15 mouse cellular contexts compared by ENCODE assay signal in genomic region chr13:107063115-107063807, GRCm38 (mm10). TPM values are rescaled to one million over a fixed set of nuclear protein-coding genes. Genes with fewer than 3 reads are reported as not detected.
DNase-seq lines count a peak whose midpoint lies in the region; ATAC-seq lines count a peak whose summit lies in the region.
"Had no signal": no experiment of that assay in that cellular context is flagged by ENCODE, and none has a peak within 500 bp of the region (broad histone marks: within the 10 kb centered on the region; RNA-seq: fewer than 3 reads in every experiment).

No protein-coding gene starts in this region.

- H3K4me1 ChIP-seq in kidney, embryonic 16.5 days (ENCODE audit: insufficient read depth, low read length): no peaks in the 10 kb centered on the region
- peaks cover 51% of the 10 kb centered on the region for H3K4me1 ChIP-seq in liver, embryonic 13.5 days (replicated peaks)
- no peaks in the 10 kb centered on the region for H3K4me1 ChIP-seq in stomach, embryonic 15.5 days

- no peaks in the 10 kb centered on the region for H3K9me3 ChIP-seq in kidney, embryonic 16.5 days (ENCODE audit: low read length)
- H3K9me3 ChIP-seq in liver, embryonic 13.5 days (replicated peaks): no peaks in the 10 kb centered on the region
- H3K9me3 ChIP-seq in stomach, embryonic 15.5 days: no peaks in the 10 kb centered on the region

- DNase-seq in kidney, adult 11 months: no peak
- DNase-seq in c-Kit-negative CD71-positive TER-119-positive erythroid progenitor cells, embryonic 14.5 days (ENCODE audit: low read depth, low spot score): peak; percentile 80
- DNase-seq in liver, embryonic 13.5 days: peak; percentile 85
- no peak for DNase-seq in frontal cortex, postnatal 14 days (ENCODE audit: low spot score in 2 of 2)
- no peak for DNase-seq in cerebellum, adult 8-10 months
- no peak for DNase-seq in right cerebral cortex, adult 18-20 months
- DNase-seq: cerebellum, postnatal 14 days; heart, adult 2 months; kidney, adult 9 months; lung, postnatal 36 days; retina, postnatal 1 day had no signal

- no peak overlapping the region for H3K4me3 ChIP-seq in kidney, embryonic 16.5 days (ENCODE audit: low read length)
- H3K4me3 ChIP-seq in liver, embryonic 13.5 days (replicated peaks): peak overlapping the region; percentile 63
- H3K4me3 ChIP-seq in stomach, embryonic 15.5 days (replicated peaks): no peak overlapping the region
- H3K4me3 ChIP-seq: heart, adult 2 months; left cerebral cortex, adult 2 months had no signal

- 44% methylated on average over 7 of the region's 7 CpGs for WGBS in kidney, embryonic 16.5 days
- WGBS in liver, embryonic 13.5 days (ENCODE audit: insufficient replicate concordance): 15% methylated on average over 7 of the region's 7 CpGs
- WGBS in stomach, embryonic 15.5 days: 40% methylated on average over 7 of the region's 7 CpGs

- no peak overlapping the region for H3K9ac ChIP-seq in kidney, embryonic 16.5 days (replicated peaks; ENCODE audit: low read length)
- H3K9ac ChIP-seq in liver, embryonic 13.5 days: peak overlapping the region; percentile 82
- no peak overlapping the region for H3K9ac ChIP-seq in stomach, embryonic 15.5 days

- H3K36me3 ChIP-seq in kidney, embryonic 16.5 days (ENCODE audit: insufficient read depth, low read length): no peaks in the 10 kb centered on the region
- H3K36me3 ChIP-seq in liver, embryonic 13.5 days: no peaks in the 10 kb centered on the region
- H3K36me3 ChIP-seq in stomach, embryonic 15.5 days: no peaks in the 10 kb centered on the region

- H3K27ac ChIP-seq in kidney, embryonic 16.5 days (ENCODE audit: low read length): no peak overlapping the region
- H3K27ac ChIP-seq in liver, embryonic 13.5 days: peak overlapping the region; percentile 98
- no peak overlapping the region for H3K27ac ChIP-seq in stomach, embryonic 15.5 days
- H3K27ac ChIP-seq: heart, adult 2 months; left cerebral cortex, adult 2 months had no signal

- H3K27me3 ChIP-seq in kidney, embryonic 16.5 days (ENCODE audit: insufficient read depth, low read length): no peaks in the 10 kb centered on the region
- no peaks in the 10 kb centered on the region; the same call in 1 of the 2 replicates for H3K27me3 ChIP-seq in liver, embryonic 13.5 days
- no peaks in the 10 kb centered on the region for H3K27me3 ChIP-seq in stomach, embryonic 15.5 days (replicated peaks)

- 0 out of 2 replicates have a peak, but pooled peaks have one; percentile 15 for ATAC-seq in kidney, embryonic 16.5 days (ENCODE audit: low FRiP score, low TSS enrichment)
- peak; percentile 95 for ATAC-seq in liver, embryonic 13.5 days (ENCODE audit: low read depth)
- peak; percentile 97 for ATAC-seq in stomach, embryonic 15.5 days (ENCODE audit: insufficient read depth, low FRiP score, low read depth)
- ATAC-seq: CD4-positive, CD25-positive, alpha-beta regulatory T cell, adult 4 months had no signal

- H3K4me2 ChIP-seq in kidney, embryonic 16.5 days (replicated peaks; ENCODE audit: low read depth, low read length): no peak overlapping the region
- peak overlapping the region; percentile 71 for H3K4me2 ChIP-seq in liver, embryonic 13.5 days
- no peak overlapping the region for H3K4me2 ChIP-seq in stomach, embryonic 15.5 days

RNA-seq across cellular contexts. Expression of gene Kif2a, which starts 41.3 kb away (rescaled TPM):
- polyA plus RNA-seq in kidney, embryonic 16.5 days (2015; fragmentation: Nextera tagmentation; extraction: Ambion mirVana): 9.8 and 10.0 TPM in 2 replicates
- polyA plus RNA-seq in liver, embryonic 13.5 days (2015; fragmentation: Nextera tagmentation; extraction: Ambion mirVana): 22.3 and 27.6 TPM in 2 replicates
- 16.0 and 21.5 TPM in 2 replicates for polyA plus RNA-seq in stomach, embryonic 15.5 days (2015; fragmentation: Nextera tagmentation; extraction: Ambion mirVana)

Comparison
In these comparisons a context has a peak if more than half of its experiments do, and no peak if none do; other contexts are left out.
1. ATAC-seq: peak in every context shown above with its lines; median percentile 97 in stomach, embryonic 15.5 days; 95 in liver, embryonic 13.5 days; 15 in kidney, embryonic 16.5 days.
2. DNase-seq: peak in c-Kit-negative CD71-positive TER-119-positive erythroid progenitor cells, embryonic 14.5 days (single experiment) and liver, embryonic 13.5 days (single experiment); none in kidney, adult 11 months (single experiment), frontal cortex, postnatal 14 days (0 of 2), cerebellum, adult 8-10 months (single experiment) and right cerebral cortex, adult 18-20 months (single experiment).